Mouse (Mus musculus) liver, postnatal 0 days (tissue): Measurements from ENCODE around the gene Map4k2. TPM values are rescaled to one million over a fixed set of nuclear protein-coding genes. Genes with fewer than 3 reads are reported as not detected.

Experiments
- ATAC-seq: fragments of 200-750 bp; cut with Nextera tagmentation; 2 replicates; pipeline ENCODE4 v1.8.0; 2017; ENCODE audit warnings: mild to moderate bottlenecking, moderate library complexity
- DNase-seq: peaks from one replicate; pipeline ENCODE4 v3.0.0-alpha.2; 2016
- H3K27ac ChIP-seq: fragments of 300-500 bp; sonication (generic); 2 replicates; pipeline ENCODE4 v1.5.1; 2014; ENCODE audit warnings: antibody characterized with exemption, moderate library complexity, mild to moderate bottlenecking, low read depth
- H3K27me3 ChIP-seq: fragments of 300-500 bp; sonication (generic); 2 replicates; pipeline ENCODE4 v1.6.1; 2014; ENCODE audit warnings: low read length, control low read depth, mixed read lengths; ENCODE audit not compliant: insufficient read depth
- H3K36me3 ChIP-seq: fragments of 300-500 bp; sonication (generic); replicated peaks from 2 replicates; pipeline ENCODE4 v1.6.1; 2014; ENCODE audit warnings: mild to moderate bottlenecking, control low read depth, low read length, moderate library complexity, mixed read lengths; ENCODE audit not compliant: insufficient read depth
- H3K4me1 ChIP-seq: fragments of 300-500 bp; sonication (generic); 2 replicates; pipeline ENCODE4 v1.6.1; 2014; ENCODE audit warnings: antibody characterized with exemption, mild to moderate bottlenecking, control low read depth; ENCODE audit not compliant: insufficient read depth
- H3K4me2 ChIP-seq: fragments of 300-500 bp; sonication (generic); 2 replicates; pipeline ENCODE4 v1.6.1; 2014; ENCODE audit warnings: low read depth, mild to moderate bottlenecking, low read length, moderate library complexity, mixed read lengths
- H3K4me3 ChIP-seq: fragments of 300-500 bp; sonication (generic); 2 replicates; pipeline ENCODE4 v1.5.1; 2014; ENCODE audit warnings: low read depth, low read length
- H3K9ac ChIP-seq: fragments of 300-500 bp; sonication (generic); replicated peaks from 2 replicates; pipeline ENCODE4 v1.6.1; 2014; ENCODE audit warnings: mild to moderate bottlenecking, moderate library complexity
- H3K9me3 ChIP-seq: fragments of 300-500 bp; sonication (generic); 2 replicates; pipeline ENCODE4 v1.6.1; 2016; ENCODE audit warnings: mild to moderate bottlenecking, control low read depth, low read length, mixed read lengths
- CTCF ChIP-seq: sonication (generic); IDR thresholded peaks from 2 replicates; pipeline ENCODE4 v1.5.1; 2016; ENCODE audit warnings: antibody characterized with exemption, low read depth
- EP300 ChIP-seq: IDR thresholded peaks from 2 replicates; pipeline ENCODE4 v1.6.1; 2016; ENCODE audit warnings: antibody characterized with exemption, low read depth, mild to moderate bottlenecking
- WGBS: fragments of 180-500 bp; shearing (Covaris S2); extraction: QIAGEN DNeasy Blood & Tissue Kit; methylation state at CpG from one replicate; pipeline ENCODE4 v1.1.7; 2014; ENCODE audit not compliant: insufficient replicate concordance; 5-methylcytosine and 5-hydroxymethylcytosine counted together
- polyA plus RNA-seq: library from polyadenylated mRNA; unstranded; fragments of >200 nt; fragmentation: Nextera tagmentation; extraction: Ambion mirVana; gene quantifications from 2 replicates; pipeline ENCODE4 v1.2.1, GENCODE M21; 2015

Map4k2 gene
- polyA plus RNA-seq, 1 experiment from 2014 or later, result 5.7 TPM

DNA sequence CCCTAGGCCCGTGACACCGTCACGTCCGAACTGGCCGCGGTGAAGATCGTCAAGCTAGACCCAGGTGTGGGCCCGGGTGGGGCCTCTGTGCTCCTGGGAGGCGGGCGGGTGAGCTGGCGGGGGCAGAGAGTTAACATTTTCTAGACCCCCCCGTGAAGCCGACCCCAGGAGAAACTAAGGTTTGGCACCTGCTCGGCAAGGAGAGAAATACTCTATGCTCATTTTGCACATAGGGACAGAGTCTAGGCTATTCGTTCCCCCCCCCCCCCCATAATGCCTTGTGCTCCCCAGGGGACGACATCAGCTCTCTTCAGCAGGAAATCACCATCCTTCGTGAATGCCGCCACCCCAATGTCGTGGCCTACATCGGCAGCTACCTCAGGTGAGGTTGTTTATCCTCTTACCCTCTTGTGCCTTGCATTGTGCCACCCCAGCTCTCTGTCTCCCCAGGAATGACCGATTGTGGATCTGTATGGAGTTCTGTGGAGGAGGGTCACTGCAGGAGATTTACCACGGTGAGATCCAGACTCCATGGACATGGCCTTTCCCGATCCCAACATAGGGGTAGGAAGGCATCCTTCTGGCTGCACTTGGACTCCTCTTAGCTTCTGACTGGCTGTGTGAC lies 630 bp downstream of the Map4k2 start:
- TF ChIP-seq EP300, result no peak
- TF ChIP-seq CTCF, result no peak
- Histone ChIP-seq H3K27me3 (no peaks in the 10 kb centered on the region), H3K4me3 (peak overlapping the region; percentile 76), H3K9ac (peak overlapping the region; percentile 75), H3K4me2 (peak overlapping the region; percentile 94), H3K27ac (peak overlapping the region; percentile 94), H3K36me3 (peaks cover 49% of the 10 kb centered on the region), H3K9me3 (no peaks in the 10 kb centered on the region), H3K4me1 (peaks cover 37% of the 10 kb centered on the region)
- 5% methylated on average over 22 of the region's 23 CpGs for WGBS
- no peak for DNase-seq
- ATAC-seq, result peak; percentile 1; the same call in 1 of the 2 replicates

DNA sequence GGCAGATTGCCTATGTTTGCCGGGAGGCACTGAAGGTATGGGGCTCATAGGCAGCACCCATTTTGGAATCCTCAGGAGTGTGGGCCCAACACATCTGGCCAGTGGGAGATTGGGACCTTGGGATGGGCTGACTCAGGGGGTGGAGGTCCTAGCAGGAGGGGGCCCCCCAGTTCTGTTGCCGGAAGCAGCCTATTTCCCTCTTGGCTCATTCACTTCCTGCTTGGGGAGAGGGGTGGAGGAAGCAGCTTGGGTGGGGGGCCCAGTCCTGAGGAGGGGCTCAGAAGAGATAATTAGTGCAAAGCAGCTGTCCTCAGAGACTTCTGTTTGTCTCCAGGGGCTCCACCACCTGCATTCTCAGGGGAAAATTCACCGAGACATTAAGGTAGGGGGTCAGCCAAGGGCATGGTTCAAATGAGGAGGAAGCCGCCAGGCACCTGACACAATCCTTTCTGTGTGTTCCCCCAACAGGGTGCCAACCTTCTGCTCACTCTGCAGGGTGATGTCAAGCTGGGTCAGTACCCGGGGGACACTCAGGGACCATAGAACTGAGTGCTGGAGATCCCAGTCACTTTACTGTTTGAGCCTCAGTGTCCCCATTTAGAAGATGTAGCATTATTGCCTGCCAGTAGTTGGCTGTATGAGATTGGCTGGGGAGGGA lies 1.5 kb downstream of the Map4k2 start:
- Histone ChIP-seq H3K36me3 (peaks cover 46% of the 10 kb centered on the region), H3K27ac (no peak overlapping the region), H3K9me3 (no peaks in the 10 kb centered on the region), H3K4me3 (peak overlapping the region; percentile 76), H3K9ac (0 out of 2 replicates have a peak overlapping the region, but pooled peaks have one; percentile 11), H3K4me1 (peaks cover 33% of the 10 kb centered on the region), H3K27me3 (no peaks in the 10 kb centered on the region), H3K4me2 (peak overlapping the region; percentile 94)
- TF ChIP-seq CTCF (no peak), EP300 (no peak)
- no peak for ATAC-seq
- no peak for DNase-seq
- WGBS, result 37% methylated on average over 5 of the region's 5 CpGs

DNA sequence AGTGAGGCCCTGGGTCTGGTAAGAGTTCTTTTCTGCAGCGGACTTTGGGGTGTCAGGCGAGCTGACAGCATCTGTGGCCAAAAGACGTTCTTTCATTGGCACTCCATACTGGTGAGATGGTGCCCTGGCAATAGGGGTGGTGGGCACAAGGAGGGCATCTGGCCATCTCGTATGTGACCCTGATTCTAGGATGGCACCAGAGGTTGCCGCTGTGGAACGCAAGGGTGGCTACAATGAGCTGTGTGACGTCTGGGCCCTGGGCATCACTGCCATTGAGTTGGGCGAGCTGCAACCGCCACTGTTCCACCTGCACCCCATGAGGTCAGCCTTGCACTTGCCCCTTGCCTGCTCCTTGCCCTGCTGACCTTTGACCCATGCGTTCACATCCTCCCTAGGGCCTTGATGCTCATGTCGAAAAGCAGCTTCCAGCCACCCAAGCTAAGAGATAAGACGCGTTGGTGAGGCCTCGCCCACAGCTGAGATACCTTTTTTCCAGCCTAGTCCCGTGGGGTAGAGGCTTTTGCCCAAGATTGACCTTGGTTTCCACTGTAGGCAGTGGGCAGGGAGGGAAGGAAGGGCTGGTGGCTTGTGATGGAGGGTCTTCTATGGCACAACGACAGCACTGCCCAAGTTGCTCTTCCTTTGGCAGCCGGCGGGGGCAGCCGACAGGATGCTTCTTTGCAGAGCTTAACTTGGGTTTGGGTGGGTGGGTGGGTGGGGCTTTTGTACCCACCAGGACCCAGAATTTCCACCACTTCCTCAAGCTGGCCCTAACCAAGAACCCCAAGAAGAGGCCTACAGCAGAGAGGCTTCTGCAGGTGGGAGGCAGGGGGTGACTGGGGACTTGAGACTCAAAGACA lies 2.4 kb downstream of the Map4k2 start:
- Histone ChIP-seq H3K9ac (no peak overlapping the region), H3K9me3 (no peaks in the 10 kb centered on the region), H3K4me1 (peaks cover 33% of the 10 kb centered on the region), H3K4me2 (peak overlapping the region; percentile 94), H3K27ac (no peak overlapping the region), H3K4me3 (no peak overlapping the region), H3K36me3 (peaks cover 37% of the 10 kb centered on the region), H3K27me3 (no peaks in the 10 kb centered on the region)
- TF ChIP-seq CTCF (peak; percentile 24; the same call in 1 of the 2 replicates), EP300 (no peak)
- ATAC-seq, result no peak
- 64% methylated on average over 19 of the region's 19 CpGs for WGBS
- no peak for DNase-seq

DNA sequence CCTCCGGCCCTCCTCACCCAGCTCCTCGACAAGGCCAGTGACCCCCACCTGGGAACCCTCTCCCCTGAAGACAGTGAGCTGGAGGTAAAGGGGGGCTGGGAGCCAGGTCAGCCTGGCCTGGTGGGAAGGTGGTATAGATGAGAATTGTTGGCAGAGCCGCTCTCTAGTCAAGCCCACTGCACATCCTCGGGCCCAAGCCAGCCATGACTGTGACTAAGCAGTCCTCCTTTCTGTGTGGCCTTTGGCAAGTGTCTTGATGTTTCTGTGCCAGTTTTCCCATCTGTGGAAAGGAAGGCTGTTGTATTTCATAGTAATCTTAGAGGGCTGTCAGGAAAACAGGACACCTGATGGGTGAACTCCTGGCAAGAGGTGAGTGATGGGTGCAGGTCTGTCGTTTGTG lies 3.1 kb downstream of the Map4k2 start:
- H3K27ac ChIP-seq, result no peak overlapping the region
- H3K27me3 ChIP-seq, result no peaks in the 10 kb centered on the region
- H3K4me3 ChIP-seq, result no peak overlapping the region
- H3K4me1 ChIP-seq, result peaks cover 34% of the 10 kb centered on the region
- no peak overlapping the region for H3K4me2 ChIP-seq
- 79% methylated on average over 5 of the region's 5 CpGs for WGBS
- DNase-seq (no peak), ATAC-seq (no peak)
- H3K36me3 ChIP-seq, result peaks cover 30% of the 10 kb centered on the region
- TF ChIP-seq EP300 (no peak), CTCF (no peak)
- no peaks in the 10 kb centered on the region for H3K9me3 ChIP-seq
- no peak overlapping the region for H3K9ac ChIP-seq

DNA sequence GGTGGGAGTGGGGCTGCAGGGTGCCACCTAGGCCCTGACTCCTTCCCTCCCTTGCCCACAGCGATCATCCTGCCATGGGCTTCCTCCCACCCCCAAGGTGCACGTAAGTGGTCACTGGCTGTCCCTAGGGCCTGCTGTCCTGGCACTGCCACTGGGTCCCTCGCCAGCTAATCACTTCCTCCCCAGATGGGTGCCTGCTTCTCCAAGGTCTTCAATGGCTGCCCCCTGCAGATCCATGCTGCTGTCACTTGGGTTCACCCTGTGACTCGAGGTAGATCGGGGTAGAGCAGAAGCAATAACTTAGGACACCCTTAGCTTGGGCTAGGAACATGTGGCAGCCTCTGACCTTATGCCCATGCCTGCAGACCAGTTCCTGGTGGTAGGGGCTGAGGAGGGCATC lies 5.1 kb downstream of the Map4k2 start:
- H3K4me3 ChIP-seq, result no peak overlapping the region
- TF ChIP-seq EP300, result no peak
- TF ChIP-seq CTCF, result no peak

DNA sequence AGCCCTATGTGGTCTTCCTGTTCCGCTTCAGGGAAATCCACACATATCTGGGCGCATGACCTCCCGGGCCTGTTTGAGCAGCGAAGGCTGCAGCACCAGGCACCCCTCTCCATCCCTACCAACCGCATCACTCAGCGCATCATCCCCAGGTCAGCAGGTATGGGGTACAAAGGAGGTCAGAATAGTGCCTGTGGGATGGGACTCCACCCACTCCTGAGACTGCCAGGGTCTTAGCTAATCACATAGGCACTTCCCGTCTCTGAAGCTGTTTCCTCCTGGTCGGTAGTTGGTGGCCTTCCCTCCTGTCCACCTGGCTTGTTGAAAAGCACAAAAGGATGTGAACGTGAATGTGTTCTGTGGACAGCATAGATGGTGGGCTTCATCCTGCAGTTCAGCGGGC lies 5.7 kb downstream of the Map4k2 start:
- TF ChIP-seq EP300, result no peak
- TF ChIP-seq CTCF, result no peak
- Histone ChIP-seq H3K27ac (no peak overlapping the region), H3K4me1 (peaks cover 26% of the 10 kb centered on the region), H3K9ac (no peak overlapping the region), H3K9me3 (no peaks in the 10 kb centered on the region), H3K27me3 (no peaks in the 10 kb centered on the region), H3K36me3 (peaks cover 36% of the 10 kb centered on the region), H3K4me3 (no peak overlapping the region), H3K4me2 (no peak overlapping the region)
- 71% methylated on average over 10 of the region's 10 CpGs for WGBS
- no peak for DNase-seq
- no peak for ATAC-seq

More for the DNA sequence above, 5.1 kb downstream of the Map4k2 start:
- DNase-seq (no peak), ATAC-seq (no peak)
- no peaks in the 10 kb centered on the region for H3K9me3 ChIP-seq
- no peaks in the 10 kb centered on the region for H3K27me3 ChIP-seq
- H3K9ac ChIP-seq, result no peak overlapping the region
- WGBS, result 74% methylated on average over 5 of the region's 5 CpGs
- H3K36me3 ChIP-seq, result peaks cover 33% of the 10 kb centered on the region
- H3K27ac ChIP-seq, result 0 out of 2 replicates have a peak overlapping the region, but pooled peaks have one; percentile 29
- H3K4me1 ChIP-seq, result peaks cover 28% of the 10 kb centered on the region
- no peak overlapping the region for H3K4me2 ChIP-seq
